Mouse (Mus musculus): Measurements from ENCODE around the gene Tiam2.

Gene Tiam2

DNA sequence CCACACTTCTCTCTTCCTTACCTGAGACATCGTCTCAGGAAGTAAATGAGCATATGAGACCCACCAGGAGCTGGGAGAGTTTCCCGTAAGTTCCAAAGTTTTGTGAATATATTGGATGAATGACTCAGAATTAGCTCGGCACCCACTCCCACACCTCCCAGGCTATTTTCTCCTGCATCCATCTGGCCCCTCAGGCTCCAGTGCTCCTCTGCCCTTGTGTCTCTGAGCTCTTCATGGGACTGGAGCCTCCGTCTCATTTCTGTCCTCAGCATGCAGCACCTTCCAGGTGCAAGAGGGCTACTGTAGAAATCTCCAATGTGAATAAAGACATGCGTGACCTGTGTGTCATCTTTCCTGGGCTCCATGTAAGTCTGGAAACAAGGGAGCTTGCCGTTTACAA lies 145.6 kb downstream of the Tiam2 start:
- no peaks in the 10 kb centered on the region for H3K27me3 ChIP-seq (ENCODE audit: control insufficient read depth, insufficient read depth, low read length, poor library complexity, severe bottlenecking)
- no peak for DNase-seq (ENCODE audit: low read depth, low spot score)
- H3K36me3 ChIP-seq (ENCODE audit: control insufficient read depth, insufficient read depth, low read length, poor library complexity, severe bottlenecking) = no peaks in the 10 kb centered on the region

DNA sequence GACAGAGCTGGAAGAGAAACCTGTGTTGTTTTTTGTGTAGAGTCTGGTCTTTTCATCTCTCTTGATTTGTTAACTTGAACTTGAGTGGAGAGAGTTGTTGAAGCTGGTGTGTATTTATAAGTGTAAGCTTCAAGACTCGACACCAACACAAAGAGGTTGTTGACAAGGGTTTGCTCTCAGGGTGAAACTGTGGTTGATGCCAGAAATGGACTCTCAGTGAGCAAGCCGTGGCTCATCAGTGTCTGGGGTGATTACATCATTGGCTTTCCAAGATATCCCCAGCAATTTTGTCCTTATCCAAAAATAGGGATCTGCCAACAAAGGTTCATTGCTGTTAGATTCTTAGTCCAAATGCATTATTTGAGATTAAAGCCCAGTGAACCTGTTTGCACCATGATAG lies 150.2 kb downstream of the Tiam2 start:
- Histone ChIP-seq H3K27me3 (ENCODE audit: control insufficient read depth, insufficient read depth, low read length, poor library complexity, severe bottlenecking) (no peaks in the 10 kb centered on the region), H3K36me3 (ENCODE audit: control insufficient read depth, insufficient read depth, low read length, poor library complexity, severe bottlenecking) (no peaks in the 10 kb centered on the region)
- DNase-seq (ENCODE audit: low read depth, low spot score) = no peak

DNA sequence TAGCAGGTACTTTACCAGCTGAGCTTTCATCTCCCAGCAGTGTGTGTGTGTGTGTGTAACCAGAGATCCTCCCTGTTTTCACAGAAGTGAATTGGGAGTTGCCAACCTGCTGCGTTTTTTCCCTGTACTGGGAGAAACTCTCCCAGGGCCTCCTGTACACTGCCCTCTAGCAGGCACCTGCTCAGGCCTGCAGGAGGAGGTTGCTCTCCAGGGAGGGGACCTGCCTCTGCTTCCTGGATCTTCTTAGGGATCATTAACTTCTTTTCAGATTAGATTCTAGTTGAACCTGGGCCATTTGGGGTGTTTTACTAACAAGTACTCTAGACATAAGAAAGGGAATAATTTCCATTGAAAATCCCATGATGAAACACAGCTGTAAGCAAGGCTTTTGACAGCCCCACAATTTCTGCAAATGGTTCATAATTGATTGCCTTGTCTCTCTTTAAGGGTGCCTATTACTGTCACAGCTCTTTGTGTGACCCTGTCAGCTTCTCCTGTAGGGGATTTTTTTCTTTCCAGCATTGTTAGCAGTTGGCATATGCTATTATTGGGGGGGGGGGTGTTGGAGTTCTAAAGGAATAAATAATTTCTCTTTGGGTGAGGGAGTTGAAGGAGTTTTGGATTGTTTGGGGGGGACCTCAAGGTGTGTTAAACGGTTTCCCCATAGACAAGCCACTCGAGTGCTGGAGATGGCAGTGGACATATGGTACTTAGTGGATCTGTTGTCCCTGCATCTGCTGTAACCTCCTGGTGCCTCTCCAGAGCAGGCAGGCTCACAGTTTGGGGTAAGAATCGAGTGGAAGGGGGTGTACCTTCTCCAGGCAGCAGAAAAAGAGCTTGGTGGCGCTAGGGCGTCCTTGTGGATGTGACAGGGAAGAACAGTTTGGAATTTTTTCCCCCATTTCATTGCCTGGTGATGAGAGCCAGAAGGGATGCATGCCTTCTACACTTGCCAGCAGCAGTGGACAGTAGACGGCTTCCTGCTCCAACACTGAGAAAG lies 155.5 kb downstream of the Tiam2 start:
- Histone ChIP-seq H3K27me3 (ENCODE audit: control insufficient read depth, insufficient read depth, low read length, poor library complexity, severe bottlenecking) (no peaks in the 10 kb centered on the region), H3K36me3 (ENCODE audit: control insufficient read depth, insufficient read depth, low read length, poor library complexity, severe bottlenecking) (no peaks in the 10 kb centered on the region)
- no peak for DNase-seq (ENCODE audit: low read depth, low spot score)

DNA sequence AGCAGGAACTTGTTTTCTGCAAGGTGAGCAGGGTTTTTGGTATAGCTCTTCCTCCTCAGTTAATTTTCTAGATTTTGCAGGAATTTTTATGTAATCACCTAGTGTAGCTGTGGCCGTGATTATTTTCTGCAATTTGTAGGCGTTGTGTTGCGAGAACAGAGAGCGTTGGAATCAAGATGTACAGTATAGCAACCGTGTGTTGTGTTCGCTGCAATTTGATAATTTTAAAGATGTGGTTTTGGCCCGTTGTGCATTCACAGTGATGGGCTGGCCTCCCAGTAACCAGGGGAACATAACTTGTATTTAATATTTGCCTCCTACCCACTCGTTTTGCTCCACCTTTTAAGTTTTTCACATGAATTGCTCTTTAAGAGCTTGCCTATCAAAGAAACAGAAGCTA lies 156.7 kb downstream of the Tiam2 start:
- no peak for DNase-seq (ENCODE audit: low read depth, low spot score)
- no peaks in the 10 kb centered on the region for H3K36me3 ChIP-seq (ENCODE audit: control insufficient read depth, insufficient read depth, low read length, poor library complexity, severe bottlenecking)
- H3K27me3 ChIP-seq (ENCODE audit: control insufficient read depth, insufficient read depth, low read length, poor library complexity, severe bottlenecking) = no peaks in the 10 kb centered on the region

DNA sequence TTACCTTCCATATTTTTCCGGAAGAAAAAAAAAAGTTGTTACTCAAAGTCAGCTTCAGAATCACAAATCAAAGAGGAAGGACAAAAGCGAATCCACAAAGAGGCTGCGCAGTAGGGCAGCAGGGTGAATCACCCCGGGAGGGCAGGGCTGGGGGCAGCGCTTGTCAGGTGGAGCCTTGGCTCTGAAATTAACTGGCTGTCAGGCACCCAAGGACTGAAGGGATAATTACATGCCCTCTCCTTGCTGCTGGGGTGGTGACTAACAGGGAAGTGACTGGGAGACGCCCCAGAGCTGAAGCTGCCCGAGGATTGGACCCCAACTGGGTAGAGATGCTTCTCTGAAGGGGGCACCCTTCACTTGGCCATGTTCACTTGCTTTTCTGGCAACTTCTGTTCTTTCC lies 159.5 kb downstream of the Tiam2 start:
- no peaks in the 10 kb centered on the region for H3K36me3 ChIP-seq (ENCODE audit: control insufficient read depth, insufficient read depth, low read length, poor library complexity, severe bottlenecking)
- DNase-seq (ENCODE audit: low read depth, low spot score) = no peak
- no peaks in the 10 kb centered on the region for H3K27me3 ChIP-seq (ENCODE audit: control insufficient read depth, insufficient read depth, low read length, poor library complexity, severe bottlenecking)

DNA sequence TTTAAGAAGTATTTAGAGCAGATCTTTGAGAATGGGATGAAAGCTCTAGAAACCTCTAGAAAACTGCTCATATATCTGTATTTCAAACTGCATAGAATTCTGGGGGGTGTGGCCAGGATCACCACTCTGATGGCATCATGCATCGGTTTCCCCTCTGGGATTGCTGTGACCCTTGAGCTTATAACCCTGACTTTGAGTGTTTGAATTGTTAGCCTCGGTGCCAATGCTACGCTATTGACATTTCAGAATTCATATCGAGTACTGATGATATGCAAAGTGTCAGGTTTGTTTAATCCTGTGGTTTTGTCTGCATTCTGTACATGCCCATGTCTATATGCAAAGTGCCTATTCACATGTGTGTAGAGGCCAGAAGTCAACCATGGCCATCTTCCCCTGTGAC lies 160.8 kb downstream of the Tiam2 start:
- Histone ChIP-seq H3K36me3 (ENCODE audit: control insufficient read depth, insufficient read depth, low read length, poor library complexity, severe bottlenecking) (no peaks in the 10 kb centered on the region), H3K27me3 (ENCODE audit: control insufficient read depth, insufficient read depth, low read length, poor library complexity, severe bottlenecking) (no peaks in the 10 kb centered on the region)
- no peak for DNase-seq (ENCODE audit: low read depth, low spot score)

DNA sequence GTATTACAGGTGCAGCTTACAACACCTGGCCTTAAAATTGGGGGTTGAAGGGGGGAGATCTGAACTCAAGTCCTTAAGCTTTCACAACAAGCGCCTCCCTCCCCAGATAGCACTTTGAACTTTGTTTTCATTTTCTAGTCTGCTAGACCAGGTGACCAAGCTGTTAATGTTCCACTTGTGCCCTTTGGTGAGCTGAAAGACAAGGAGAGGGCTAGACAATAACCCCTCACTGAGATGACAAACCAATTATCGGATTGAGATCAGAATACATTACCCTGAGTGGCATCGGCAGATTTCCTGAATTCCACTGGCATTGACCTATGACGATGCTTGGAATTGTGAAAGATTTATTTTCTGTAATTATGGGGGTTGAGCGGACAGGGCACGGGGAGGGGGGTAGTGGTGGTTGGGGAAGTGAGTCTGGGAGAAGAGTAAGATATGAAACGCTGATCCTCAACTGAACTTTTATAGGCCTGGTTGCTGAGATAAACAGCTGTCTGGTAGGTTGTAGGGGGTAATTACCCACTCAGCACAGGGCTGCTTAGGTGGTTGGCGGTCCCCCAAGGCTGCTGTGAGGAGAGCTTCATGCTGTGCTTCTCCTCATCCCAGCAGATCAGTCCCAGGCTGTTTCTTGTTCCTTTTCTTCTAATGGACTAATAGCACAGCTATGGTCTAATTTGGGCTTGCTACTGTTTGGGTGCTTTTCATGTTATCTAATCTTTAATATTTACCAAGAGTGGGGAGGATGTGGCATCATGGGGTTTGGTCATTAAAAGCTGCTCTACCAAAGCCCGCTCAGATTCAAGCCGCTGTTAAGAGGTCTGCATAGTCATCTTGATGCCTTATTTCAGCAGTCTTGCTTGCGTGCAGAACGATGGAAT lies 161.6 kb downstream of the Tiam2 start:
- DNase-seq (ENCODE audit: low read depth, low spot score) = no peak
- Histone ChIP-seq H3K27me3 (ENCODE audit: control insufficient read depth, insufficient read depth, low read length, poor library complexity, severe bottlenecking) (no peaks in the 10 kb centered on the region), H3K36me3 (ENCODE audit: control insufficient read depth, insufficient read depth, low read length, poor library complexity, severe bottlenecking) (no peaks in the 10 kb centered on the region)

DNA sequence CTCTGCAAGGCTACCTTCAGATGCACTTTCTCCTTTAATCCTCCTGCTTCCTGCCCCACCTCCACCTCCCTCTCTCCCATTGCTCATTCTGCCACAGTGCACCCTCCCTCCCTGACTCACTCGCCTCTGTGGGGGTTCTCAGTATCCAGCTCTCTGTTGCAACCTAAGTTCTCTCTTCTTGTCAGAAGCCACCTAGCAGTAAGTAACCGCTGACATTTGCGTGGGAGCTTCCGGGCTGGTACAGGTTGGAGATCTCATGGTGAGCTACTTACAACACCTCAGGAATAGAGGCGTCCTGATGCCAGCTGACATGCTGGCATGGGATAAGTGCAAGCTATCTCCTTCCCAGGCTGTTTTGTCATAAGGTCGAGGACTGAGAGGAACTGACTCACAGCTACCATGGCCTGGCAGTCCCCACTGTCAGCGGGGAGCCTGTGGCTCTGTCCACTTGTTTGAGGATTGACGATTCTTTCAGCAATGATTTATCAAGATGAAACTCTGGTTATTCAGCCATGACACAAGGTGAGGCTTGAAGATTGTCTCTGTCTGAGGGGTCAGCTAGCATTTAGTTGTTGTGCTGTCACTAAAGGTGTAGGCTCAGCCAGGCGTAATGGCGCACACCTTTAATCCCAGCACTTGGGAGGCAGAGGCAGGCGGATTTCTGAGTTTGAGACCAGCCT lies 164.0 kb downstream of the Tiam2 start:
- no peak for DNase-seq (ENCODE audit: low read depth, low spot score)

DNA sequence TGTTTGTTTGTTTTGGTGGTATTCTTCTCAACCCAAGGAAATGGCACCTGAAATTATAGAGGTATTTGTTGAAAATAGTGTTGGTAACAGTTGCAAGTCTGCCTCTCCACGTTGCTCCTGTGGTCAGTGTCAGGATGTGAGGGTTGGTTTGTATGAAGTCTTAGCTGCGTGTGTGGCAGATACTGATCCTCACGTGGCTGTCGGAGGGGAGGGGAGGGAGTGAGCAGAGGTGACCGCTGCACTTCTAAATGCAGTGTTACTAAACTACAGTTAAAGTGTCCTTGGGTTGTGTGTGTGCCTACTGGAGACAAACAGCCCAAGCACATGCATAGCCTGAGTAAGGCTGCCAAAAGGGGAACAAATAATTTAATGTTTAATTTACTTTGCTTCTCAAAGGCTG lies 164.7 kb downstream of the Tiam2 start:
- Histone ChIP-seq H3K36me3 (ENCODE audit: control insufficient read depth, insufficient read depth, low read length, poor library complexity, severe bottlenecking) (no peaks in the 10 kb centered on the region), H3K27me3 (ENCODE audit: control insufficient read depth, insufficient read depth, low read length, poor library complexity, severe bottlenecking) (no peaks in the 10 kb centered on the region)
- DNase-seq (ENCODE audit: low read depth, low spot score) = no peak

More for the DNA sequence above, 164.0 kb downstream of the Tiam2 start:
- H3K36me3 ChIP-seq (ENCODE audit: control insufficient read depth, insufficient read depth, low read length, poor library complexity, severe bottlenecking) = no peaks in the 10 kb centered on the region
- H3K27me3 ChIP-seq (ENCODE audit: control insufficient read depth, insufficient read depth, low read length, poor library complexity, severe bottlenecking) = no peaks in the 10 kb centered on the region

DNA sequence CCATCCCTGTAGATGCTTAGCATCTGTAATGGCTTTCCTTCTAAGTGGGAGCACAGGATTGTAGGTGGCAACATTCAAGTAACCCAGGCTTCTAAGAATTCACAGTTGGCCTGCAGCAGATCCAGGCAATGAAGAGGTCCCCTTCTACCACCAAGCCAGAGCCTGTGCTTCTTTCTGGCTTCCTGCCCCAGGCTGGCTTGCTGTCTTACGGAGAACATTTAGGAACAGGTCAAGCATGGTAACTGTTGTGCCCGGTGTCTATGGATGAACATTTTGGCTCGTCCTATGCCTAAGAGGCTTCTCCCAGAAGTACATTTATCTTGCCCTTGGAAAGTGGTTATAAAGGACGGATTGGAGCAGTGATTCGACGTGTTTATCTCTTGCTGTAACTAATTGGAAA lies 165.3 kb downstream of the Tiam2 start:
- no peak for DNase-seq (ENCODE audit: low read depth, low spot score)
- no peaks in the 10 kb centered on the region for H3K36me3 ChIP-seq (ENCODE audit: control insufficient read depth, insufficient read depth, low read length, poor library complexity, severe bottlenecking)
- no peaks in the 10 kb centered on the region for H3K27me3 ChIP-seq (ENCODE audit: control insufficient read depth, insufficient read depth, low read length, poor library complexity, severe bottlenecking)

DNA sequence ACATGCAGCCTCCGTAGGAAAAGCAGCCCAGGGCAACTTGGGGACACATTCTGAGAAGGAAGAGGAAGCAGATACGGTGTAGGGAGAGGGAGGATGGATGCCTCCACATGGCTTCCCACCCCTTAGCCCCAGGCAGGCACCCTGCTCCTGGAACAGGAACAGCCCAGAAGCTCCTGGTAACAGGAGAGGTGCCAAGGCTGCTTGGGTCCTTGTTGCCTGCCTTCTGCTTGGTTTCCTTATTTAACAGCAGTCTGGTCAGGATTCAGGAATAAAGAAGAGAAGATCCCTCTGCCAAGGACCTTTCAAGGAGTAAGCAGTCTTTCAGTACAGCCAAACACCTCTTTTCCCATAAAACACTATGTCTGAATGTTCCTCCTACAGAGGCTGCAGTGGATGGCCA lies 169.2 kb downstream of the Tiam2 start:
- Histone ChIP-seq H3K36me3 (ENCODE audit: control insufficient read depth, insufficient read depth, low read length, poor library complexity, severe bottlenecking) (no peaks in the 10 kb centered on the region), H3K27me3 (ENCODE audit: control insufficient read depth, insufficient read depth, low read length, poor library complexity, severe bottlenecking) (no peaks in the 10 kb centered on the region)
- no peak for DNase-seq (ENCODE audit: low read depth, low spot score)

DNA sequence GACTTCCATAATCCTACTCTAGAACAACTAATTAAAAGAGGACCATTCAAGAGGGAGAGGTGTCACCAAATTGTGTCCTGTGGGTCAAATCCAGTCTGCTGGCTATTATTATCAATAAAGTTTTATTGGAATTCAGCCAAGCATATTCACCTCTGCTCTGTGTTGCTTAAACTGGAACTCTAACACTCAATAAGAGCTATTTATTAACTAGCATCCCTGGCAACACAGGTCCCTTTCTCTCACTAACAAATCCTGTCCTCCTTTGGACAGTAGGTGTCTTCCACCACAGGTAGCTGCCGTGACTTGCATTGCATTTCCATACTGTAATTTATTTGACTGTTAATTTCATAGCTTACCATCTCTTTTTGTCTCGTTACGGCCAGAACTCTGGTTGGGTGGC lies 169.7 kb downstream of the Tiam2 start:
- Histone ChIP-seq H3K36me3 (ENCODE audit: control insufficient read depth, insufficient read depth, low read length, poor library complexity, severe bottlenecking) (no peaks in the 10 kb centered on the region), H3K27me3 (ENCODE audit: control insufficient read depth, insufficient read depth, low read length, poor library complexity, severe bottlenecking) (no peaks in the 10 kb centered on the region)
- DNase-seq (ENCODE audit: low read depth, low spot score) = no peak

DNA sequence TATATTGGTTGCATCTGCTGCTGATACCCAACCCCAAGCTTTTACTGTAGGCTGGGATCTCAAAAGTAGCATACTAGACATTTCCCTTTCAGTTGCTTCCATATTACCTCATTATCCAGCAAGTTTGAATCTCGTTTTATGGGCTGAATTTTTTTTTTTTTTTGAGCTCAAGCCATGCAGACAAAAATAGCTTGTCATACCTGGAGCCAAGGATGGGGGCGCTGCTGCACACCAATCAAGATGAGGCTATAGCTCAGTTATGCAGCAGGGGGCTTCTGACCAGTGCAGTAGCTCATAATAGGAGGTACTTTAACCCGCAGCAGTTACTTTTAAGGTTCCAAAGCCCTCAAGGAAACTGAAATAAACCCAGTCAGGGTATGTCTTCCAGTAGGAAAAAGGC lies 171.7 kb downstream of the Tiam2 start:
- Histone ChIP-seq H3K27me3 (ENCODE audit: control insufficient read depth, insufficient read depth, low read length, poor library complexity, severe bottlenecking) (no peaks in the 10 kb centered on the region), H3K36me3 (ENCODE audit: control insufficient read depth, insufficient read depth, low read length, poor library complexity, severe bottlenecking) (no peaks in the 10 kb centered on the region)
- peak; percentile 32 for DNase-seq (ENCODE audit: low read depth, low spot score)

DNA sequence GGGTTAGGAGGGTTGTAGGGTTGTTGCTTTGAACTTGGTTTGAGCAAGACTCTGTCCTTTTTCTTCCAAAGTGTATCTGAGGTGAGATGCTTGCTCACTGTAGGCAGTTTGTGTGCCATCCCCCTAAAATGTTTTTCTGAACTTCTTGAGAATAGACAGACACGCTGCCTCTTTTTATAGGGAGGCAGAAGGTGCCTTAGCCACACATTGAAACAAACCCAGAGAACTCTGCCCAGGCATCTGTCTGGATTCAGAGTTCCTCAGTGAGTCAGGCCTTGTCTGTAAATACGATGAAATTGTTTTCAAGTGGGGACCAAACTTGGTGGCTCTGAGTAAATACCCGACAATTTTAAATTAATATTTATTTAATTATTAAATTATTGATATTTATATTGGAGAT lies 172.2 kb downstream of the Tiam2 start:
- H3K27me3 ChIP-seq (ENCODE audit: control insufficient read depth, insufficient read depth, low read length, poor library complexity, severe bottlenecking) = no peaks in the 10 kb centered on the region
- H3K36me3 ChIP-seq (ENCODE audit: control insufficient read depth, insufficient read depth, low read length, poor library complexity, severe bottlenecking) = no peaks in the 10 kb centered on the region
- DNase-seq (ENCODE audit: low read depth, low spot score) = no peak

DNA sequence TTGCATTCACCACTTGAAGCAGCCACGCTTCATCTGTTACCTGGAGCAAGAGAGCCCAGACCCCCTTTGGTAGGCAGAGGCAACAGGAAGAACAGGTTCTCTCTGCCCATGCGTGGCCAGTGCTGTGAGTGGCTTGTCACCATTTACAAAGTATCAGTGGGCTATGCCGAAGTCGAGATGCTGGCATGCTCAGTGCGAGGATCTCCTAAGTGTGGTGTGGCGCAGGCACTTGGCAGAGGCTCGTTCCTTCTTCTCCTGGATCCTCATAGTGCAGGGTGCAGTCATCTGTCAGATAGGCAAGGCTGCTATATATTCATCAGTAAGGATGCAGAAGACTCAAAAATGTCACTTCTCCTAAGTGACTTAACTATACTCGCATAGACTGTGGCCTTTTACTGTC lies 173.1 kb downstream of the Tiam2 start:
- Histone ChIP-seq H3K36me3 (ENCODE audit: control insufficient read depth, insufficient read depth, low read length, poor library complexity, severe bottlenecking) (no peaks in the 10 kb centered on the region), H3K27me3 (ENCODE audit: control insufficient read depth, insufficient read depth, low read length, poor library complexity, severe bottlenecking) (no peaks in the 10 kb centered on the region)
- DNase-seq (ENCODE audit: low read depth, low spot score) = no peak

All from splenic B cell, adult 2 months (primary cell).